Mouse (Mus musculus): ENCODE results near the gene Rab6b. TPM values are rescaled to one million over a fixed set of nuclear protein-coding genes. Genes with fewer than 3 reads are reported as not detected.

The Rab6b gene
- 1.7 and 1.9 TPM in 2 replicates for total RNA-seq (2014; rRNA removed; ENCODE audit: low replicate concordance)
- polyA plus RNA-seq (2015; fragmentation: Nextera tagmentation; extraction: Ambion mirVana), result 1.9 and 2.1 TPM in 2 replicates

DNA sequence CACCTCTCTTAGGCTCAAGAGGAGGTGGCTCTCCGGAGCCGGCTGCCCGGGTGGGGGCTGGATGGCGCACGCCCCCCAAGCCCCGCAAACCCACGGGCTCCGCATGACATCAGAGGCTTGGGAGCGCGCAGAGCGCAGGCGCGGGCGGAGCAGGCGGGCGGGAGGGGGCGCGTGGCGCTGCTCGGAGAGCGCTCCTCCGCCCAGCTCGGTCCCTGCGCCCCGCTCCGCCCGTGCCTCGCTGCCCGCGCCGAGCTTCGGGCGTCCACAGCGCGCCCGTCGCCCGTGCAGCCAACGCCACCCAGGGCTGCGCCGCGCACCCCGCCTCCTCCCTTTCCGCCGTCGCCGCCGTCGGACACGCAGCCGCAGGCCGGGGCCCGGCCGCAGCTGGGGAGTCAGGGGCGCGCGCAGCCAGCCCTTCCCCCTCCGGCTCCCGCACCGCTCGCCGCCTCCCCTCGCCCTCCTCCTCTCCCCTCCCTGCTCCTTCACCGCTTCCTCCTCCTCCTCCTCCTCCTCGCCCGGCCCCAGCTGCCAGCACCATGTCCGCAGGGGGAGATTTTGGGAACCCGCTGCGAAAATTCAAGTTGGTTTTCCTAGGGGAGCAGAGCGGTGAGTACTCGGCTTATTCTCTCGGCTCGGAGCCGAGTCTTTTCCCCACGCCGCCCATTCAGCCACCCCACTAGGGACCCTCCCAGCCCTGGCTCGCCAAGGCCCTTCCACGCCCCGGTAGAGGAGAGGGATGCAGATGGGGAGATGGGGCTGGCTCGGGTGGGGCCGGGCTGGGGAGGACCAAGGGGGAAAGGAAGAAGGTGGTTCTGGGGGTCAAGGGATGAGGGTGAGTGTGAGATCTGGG lies at the start of gene Rab6b:
Gene Rab6b, plus strand, starts transcription at position 167 of the 850 bp plus-strand sequence.
- Histone ChIP-seq H3K4me1 (ENCODE audit: control insufficient read depth, insufficient read depth) (peaks cover 5% of the 10 kb centered on the region; the same call in 1 of the 2 replicates), H3K9ac (replicated peaks; ENCODE audit: low read depth, low read length) (peak within 1 kb of the TSS; percentile 53), H3K4me3 (ENCODE audit: low read depth, low read length) (peak within 1 kb of the TSS; percentile 63), H3K27me3 (ENCODE audit: control insufficient read depth, insufficient read depth, low read length) (peaks cover 42% of the 10 kb centered on the region), H3K27ac (ENCODE audit: low read depth) (no peak within 1 kb of the TSS), H3K9me3 (replicated peaks; ENCODE audit: control insufficient read depth, low read length) (no peaks in the 10 kb centered on the region), H3K36me3 (replicated peaks; ENCODE audit: control insufficient read depth, insufficient read depth, low read length) (no peaks in the 10 kb centered on the region), H3K4me2 (ENCODE audit: low read depth, low read length) (peak within 1 kb of the TSS; percentile 88)
- WGBS, result under 1% methylated on average over 52 of the region's 81 CpGs
- ATAC-seq (ENCODE audit: insufficient read depth, low read depth) (peak; percentile 57), DNase-seq (ENCODE audit: low spot score) (no peak)
- TF ChIP-seq CTCF (IDR thresholded peaks at IDR 0.05; ENCODE audit: low read depth) (no peak), EP300 (IDR thresholded peaks at IDR 0.05; ENCODE audit: low read depth) (no peak)

DNA sequence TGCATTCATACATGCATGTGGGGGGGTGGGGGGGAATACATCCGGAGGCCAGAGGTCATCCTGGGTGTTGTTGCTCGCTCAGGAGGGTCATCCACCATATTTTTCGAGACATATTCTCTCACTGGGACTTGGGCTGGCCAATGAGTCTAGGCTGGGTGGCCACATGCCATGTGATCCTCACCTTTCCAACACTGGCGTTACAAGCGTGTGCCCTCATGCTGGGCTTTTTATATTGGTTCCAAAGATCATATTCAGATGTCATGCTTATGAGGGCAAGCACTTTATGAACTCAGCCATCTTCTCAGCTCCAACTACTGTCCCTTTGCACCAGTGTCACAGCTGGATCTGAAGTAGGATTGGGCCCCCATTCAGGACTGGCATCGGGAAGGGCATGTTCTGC lies 48.0 kb upstream of the Rab6b start:
- Histone ChIP-seq H3K27ac (ENCODE audit: low read depth) (no peak overlapping the region), H3K27me3 (ENCODE audit: control insufficient read depth, insufficient read depth, low read length) (no peaks in the 10 kb centered on the region), H3K4me2 (ENCODE audit: low read depth, low read length) (no peak overlapping the region), H3K9me3 (replicated peaks; ENCODE audit: control insufficient read depth, low read length) (no peaks in the 10 kb centered on the region), H3K4me3 (ENCODE audit: low read depth, low read length) (no peak overlapping the region), H3K36me3 (replicated peaks; ENCODE audit: control insufficient read depth, insufficient read depth, low read length) (no peaks in the 10 kb centered on the region), H3K4me1 (ENCODE audit: control insufficient read depth, insufficient read depth) (no peaks in the 10 kb centered on the region), H3K9ac (replicated peaks; ENCODE audit: low read depth, low read length) (no peak overlapping the region)
- WGBS, result 87% methylated on average over 6 of the region's 6 CpGs
- TF ChIP-seq CTCF (IDR thresholded peaks at IDR 0.05; ENCODE audit: low read depth), result no peak
- no peak for TF ChIP-seq EP300 (IDR thresholded peaks at IDR 0.05; ENCODE audit: low read depth)
- DNase-seq (ENCODE audit: low spot score) (no peak), ATAC-seq (ENCODE audit: insufficient read depth, low read depth) (no peak)

DNA sequence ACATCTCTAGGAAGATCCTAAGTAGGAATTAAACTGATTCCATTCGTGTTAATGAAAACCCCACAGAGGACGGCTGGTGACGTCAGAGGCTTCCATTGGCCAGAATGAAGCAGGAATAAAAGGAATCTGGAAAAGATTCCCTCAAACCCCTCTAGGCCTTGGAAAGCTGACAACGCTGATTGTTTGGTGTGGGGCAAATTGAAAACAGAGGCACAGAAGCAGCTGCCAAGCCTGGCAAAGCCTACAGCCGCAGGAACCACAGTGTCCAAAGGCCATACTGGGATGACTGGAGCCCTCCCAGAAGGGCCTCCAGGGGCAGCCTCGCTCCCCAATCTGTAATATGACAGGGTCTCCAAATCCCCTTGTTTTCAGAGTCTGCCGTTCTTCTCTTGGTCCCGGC lies 44.7 kb upstream of the Rab6b start:
- Histone ChIP-seq H3K9ac (replicated peaks; ENCODE audit: low read depth, low read length) (no peak overlapping the region), H3K9me3 (replicated peaks; ENCODE audit: control insufficient read depth, low read length) (no peaks in the 10 kb centered on the region), H3K27me3 (ENCODE audit: control insufficient read depth, insufficient read depth, low read length) (no peaks in the 10 kb centered on the region), H3K4me1 (ENCODE audit: control insufficient read depth, insufficient read depth) (no peaks in the 10 kb centered on the region; the same call in 1 of the 2 replicates), H3K36me3 (replicated peaks; ENCODE audit: control insufficient read depth, insufficient read depth, low read length) (no peaks in the 10 kb centered on the region), H3K27ac (ENCODE audit: low read depth) (no peak overlapping the region), H3K4me2 (ENCODE audit: low read depth, low read length) (no peak overlapping the region), H3K4me3 (ENCODE audit: low read depth, low read length) (no peak overlapping the region)
- no peak for TF ChIP-seq EP300 (IDR thresholded peaks at IDR 0.05; ENCODE audit: low read depth)
- no peak for TF ChIP-seq CTCF (IDR thresholded peaks at IDR 0.05; ENCODE audit: low read depth)
- WGBS, result 77% methylated on average over 8 of the region's 8 CpGs
- DNase-seq (ENCODE audit: low spot score), result no peak
- ATAC-seq (ENCODE audit: insufficient read depth, low read depth), result no peak

DNA sequence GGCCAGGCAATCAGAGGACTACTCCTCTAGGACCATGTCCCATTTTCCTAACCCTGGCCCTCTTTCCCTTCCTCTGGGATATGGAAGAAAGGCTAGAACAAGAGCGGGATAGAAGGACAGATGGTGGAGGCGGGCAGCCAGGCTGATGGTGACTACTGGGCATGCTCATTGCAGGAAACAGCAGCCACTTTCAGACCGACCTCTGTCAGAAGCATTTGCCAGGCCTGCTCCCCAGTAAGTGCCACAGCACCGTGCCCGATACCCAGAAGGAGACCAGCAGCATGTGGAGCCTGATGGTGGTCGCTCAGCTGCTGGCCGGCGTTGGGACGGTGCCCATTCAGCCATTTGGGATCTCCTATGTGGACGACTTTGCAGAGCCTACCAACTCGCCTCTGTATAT lies 43.9 kb upstream of the Rab6b start:
- no peaks in the 10 kb centered on the region for H3K9me3 ChIP-seq (replicated peaks; ENCODE audit: control insufficient read depth, low read length)
- H3K4me2 ChIP-seq (ENCODE audit: low read depth, low read length), result no peak overlapping the region
- H3K9ac ChIP-seq (replicated peaks; ENCODE audit: low read depth, low read length), result no peak overlapping the region
- no peak overlapping the region for H3K27ac ChIP-seq (ENCODE audit: low read depth)
- no peak for TF ChIP-seq EP300 (IDR thresholded peaks at IDR 0.05; ENCODE audit: low read depth)
- no peak for TF ChIP-seq CTCF (IDR thresholded peaks at IDR 0.05; ENCODE audit: low read depth)
- WGBS, result 89% methylated on average over 11 of the region's 11 CpGs
- H3K36me3 ChIP-seq (replicated peaks; ENCODE audit: control insufficient read depth, insufficient read depth, low read length), result no peaks in the 10 kb centered on the region
- H3K27me3 ChIP-seq (ENCODE audit: control insufficient read depth, insufficient read depth, low read length), result no peaks in the 10 kb centered on the region
- DNase-seq (ENCODE audit: low spot score) (no peak), ATAC-seq (ENCODE audit: insufficient read depth, low read depth) (no peak)
- H3K4me3 ChIP-seq (ENCODE audit: low read depth, low read length), result no peak overlapping the region
- no peaks in the 10 kb centered on the region; the same call in 1 of the 2 replicates for H3K4me1 ChIP-seq (ENCODE audit: control insufficient read depth, insufficient read depth)

DNA sequence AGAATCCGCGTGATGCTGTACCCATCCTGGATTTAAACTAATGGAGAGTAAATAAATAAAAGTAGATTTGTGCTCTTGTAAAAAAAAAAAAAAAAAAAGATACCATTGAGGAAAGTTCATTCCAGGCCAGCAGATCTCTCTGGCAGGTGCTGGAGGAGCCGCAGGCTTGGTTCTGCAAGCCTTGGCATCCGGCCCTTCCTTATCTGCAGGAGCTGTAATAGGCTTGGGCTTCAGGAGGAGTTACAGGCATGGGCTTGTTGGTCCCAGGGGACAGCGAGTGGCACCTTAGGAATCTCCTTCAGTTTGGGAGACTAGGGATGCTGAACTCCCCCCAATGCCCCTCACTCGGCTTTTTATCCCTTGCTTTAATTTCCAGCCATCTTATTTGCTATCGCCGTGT lies 42.8 kb upstream of the Rab6b start:
- WGBS, result 74% methylated on average over 8 of the region's 8 CpGs
- Histone ChIP-seq H3K4me2 (ENCODE audit: low read depth, low read length) (no peak overlapping the region), H3K9ac (replicated peaks; ENCODE audit: low read depth, low read length) (no peak overlapping the region), H3K27me3 (ENCODE audit: control insufficient read depth, insufficient read depth, low read length) (no peaks in the 10 kb centered on the region), H3K4me1 (ENCODE audit: control insufficient read depth, insufficient read depth) (no peaks in the 10 kb centered on the region; the same call in 1 of the 2 replicates), H3K9me3 (replicated peaks; ENCODE audit: control insufficient read depth, low read length) (no peaks in the 10 kb centered on the region), H3K36me3 (replicated peaks; ENCODE audit: control insufficient read depth, insufficient read depth, low read length) (no peaks in the 10 kb centered on the region), H3K27ac (ENCODE audit: low read depth) (no peak overlapping the region), H3K4me3 (ENCODE audit: low read depth, low read length) (no peak overlapping the region)
- ATAC-seq (ENCODE audit: insufficient read depth, low read depth) (no peak), DNase-seq (ENCODE audit: low spot score) (no peak)
- TF ChIP-seq CTCF (IDR thresholded peaks at IDR 0.05; ENCODE audit: low read depth), result no peak
- TF ChIP-seq EP300 (IDR thresholded peaks at IDR 0.05; ENCODE audit: low read depth), result no peak
